Mouse (Mus musculus) hindbrain, embryonic 11.5 days (tissue): ENCODE data around the gene Fgr. TPM values are rescaled to one million over a fixed set of nuclear protein-coding genes. Genes with fewer than 3 reads are reported as not detected.
A peak's percentile ranks its signal among the peaks of the same experiment; 100 is the strongest.

Experiments used
- ATAC-seq: fragments of 200-750 bp; cut with Nextera tagmentation; 2 replicates; pipeline ENCODE4 v1.8.0; 2017; ENCODE audit warnings: mild to moderate bottlenecking, moderate TSS enrichment, moderate library complexity; ENCODE audit not compliant: low FRiP score
- DNase-seq: peaks from one replicate; pipeline ENCODE4 v3.0.0-alpha.2; 2015; ENCODE audit warnings: low spot score
- H3K27ac ChIP-seq: fragments of 300-500 bp; sonication (generic); 2 replicates; pipeline ENCODE4 v1.5.1; 2014; ENCODE audit warnings: mild to moderate bottlenecking, low read depth, low read length
- H3K27me3 ChIP-seq: fragments of 300-500 bp; sonication (generic); 2 replicates; pipeline ENCODE4 v1.6.1; 2014; ENCODE audit warnings: mild to moderate bottlenecking, low read length, moderate library complexity, mixed read lengths; ENCODE audit not compliant: control insufficient read depth, insufficient read depth
- H3K36me3 ChIP-seq: fragments of 300-500 bp; sonication (generic); 2 replicates; pipeline ENCODE4 v1.6.1; 2014; ENCODE audit warnings: mild to moderate bottlenecking, low read length, moderate library complexity, mixed read lengths; ENCODE audit not compliant: control insufficient read depth, insufficient read depth
- H3K4me1 ChIP-seq: fragments of 300-500 bp; sonication (generic); replicated peaks from 2 replicates; pipeline ENCODE4 v1.6.1; 2014; ENCODE audit warnings: low read length, mixed read lengths; ENCODE audit not compliant: control insufficient read depth, insufficient read depth
- H3K4me2 ChIP-seq: fragments of 300-500 bp; sonication (generic); replicated peaks from 2 replicates; pipeline ENCODE4 v1.6.1; 2014; ENCODE audit warnings: mild to moderate bottlenecking, low read depth, low read length
- H3K4me3 ChIP-seq: fragments of 300-500 bp; sonication (generic); 2 replicates; pipeline ENCODE4 v1.5.1; 2014; ENCODE audit warnings: low read depth, low read length
- H3K9ac ChIP-seq: fragments of 300-500 bp; sonication (generic); 2 replicates; pipeline ENCODE4 v1.6.1; 2014; ENCODE audit warnings: low read depth, low read length
- H3K9me3 ChIP-seq: fragments of 300-500 bp; sonication (generic); 2 replicates; pipeline ENCODE4 v1.6.1; 2016; ENCODE audit warnings: low read length; ENCODE audit not compliant: control insufficient read depth
- WGBS: fragments of 180-500 bp; shearing (Covaris S2); extraction: QIAGEN DNeasy Blood & Tissue Kit; methylation state at CpG from one replicate; pipeline ENCODE4 v1.1.7; 2014; 5-methylcytosine and 5-hydroxymethylcytosine counted together
- polyA plus RNA-seq: library from polyadenylated mRNA; unstranded; fragments of >200 nt; fragmentation: Nextera tagmentation; extraction: Ambion mirVana; gene quantifications from 2 replicates; pipeline ENCODE4 v1.2.1, GENCODE M21; 2014

Fgr gene
- polyA plus RNA-seq, 1 experiment from 2014 or later: 0.34 TPM

- 69% methylated on average over 5 of the region's 5 CpGs for WGBS
- H3K27ac ChIP-seq: no peak overlapping the region
- no peak overlapping the region for H3K9ac ChIP-seq
- H3K36me3 ChIP-seq: no peaks in the 10 kb centered on the region
- ATAC-seq (no peak), DNase-seq (no peak)
- no peak overlapping the region for H3K4me2 ChIP-seq
- H3K4me3 ChIP-seq: no peak overlapping the region
- H3K4me1 ChIP-seq: peaks cover 13% of the 10 kb centered on the region
- H3K27me3 ChIP-seq: peaks cover 18% of the 10 kb centered on the region
- no peaks in the 10 kb centered on the region for H3K9me3 ChIP-seq
Observed at GRCm38 (mm10) chr4:133009676-133010075, 35.8 kb downstream of the Fgr start.

GRCm38 (mm10) chr4:133010611-133011010, 36.7 kb downstream of the Fgr start:
- Histone ChIP-seq H3K27ac (no peak overlapping the region), H3K9ac (0 out of 2 replicates have a peak overlapping the region, but pooled peaks have one; percentile 21)
- no peak for ATAC-seq

GRCm38 (mm10) chr4:133011028-133011820, 37.3 kb downstream of the Fgr start, which contains the start of gene Ahdc1:
Gene Ahdc1, plus strand, starts transcription at chr4:133011260.
- Histone ChIP-seq H3K27me3 (peaks cover 18% of the 10 kb centered on the region), H3K9ac (peak within 1 kb of the TSS; percentile 98)
- under 1% methylated on average over 65 of the region's 66 CpGs for WGBS

More at GRCm38 (mm10) chr4:133010611-133011010, 36.7 kb downstream of the Fgr start:
- Histone ChIP-seq H3K4me3 (peak overlapping the region; percentile 97), H3K27me3 (peaks cover 18% of the 10 kb centered on the region), H3K4me2 (peak overlapping the region; percentile 85), H3K36me3 (no peaks in the 10 kb centered on the region), H3K4me1 (peaks cover 20% of the 10 kb centered on the region), H3K9me3 (no peaks in the 10 kb centered on the region)
- 1% methylated on average over 17 of the region's 17 CpGs for WGBS
- no peak for DNase-seq

GRCm38 (mm10) chr4:133011821-133012775, 38.2 kb downstream of the Fgr start:
- Histone ChIP-seq H3K36me3 (no peaks in the 10 kb centered on the region), H3K4me3 (peak overlapping the region; percentile 97), H3K9ac (peak overlapping the region; percentile 98), H3K27ac (peak overlapping the region; percentile 93), H3K4me2 (peak overlapping the region; percentile 85), H3K4me1 (peaks cover 31% of the 10 kb centered on the region), H3K27me3 (peaks cover 18% of the 10 kb centered on the region), H3K9me3 (no peaks in the 10 kb centered on the region)
- ATAC-seq: peak; percentile 15; the same call in 1 of the 2 replicates
- under 1% methylated on average over 60 of the region's 84 CpGs for WGBS
- peak; percentile 67 for DNase-seq

More at GRCm38 (mm10) chr4:133011028-133011820, 37.3 kb downstream of the Fgr start, which contains the start of gene Ahdc1:
- Histone ChIP-seq H3K27ac (peak within 1 kb of the TSS; percentile 93), H3K9me3 (no peaks in the 10 kb centered on the region), H3K4me2 (peak within 1 kb of the TSS; percentile 85), H3K4me3 (peak within 1 kb of the TSS; percentile 97), H3K36me3 (no peaks in the 10 kb centered on the region), H3K4me1 (peaks cover 24% of the 10 kb centered on the region)
- ATAC-seq: peak; percentile 81
- peak; percentile 97 for DNase-seq

GRCm38 (mm10) chr4:133012776-133013265, 38.9 kb downstream of the Fgr start:
- Histone ChIP-seq H3K9ac (peak overlapping the region; percentile 98), H3K27me3 (peaks cover 18% of the 10 kb centered on the region), H3K9me3 (no peaks in the 10 kb centered on the region), H3K4me1 (peaks cover 33% of the 10 kb centered on the region), H3K27ac (peak overlapping the region; percentile 93), H3K36me3 (no peaks in the 10 kb centered on the region), H3K4me2 (peak overlapping the region; percentile 85), H3K4me3 (peak overlapping the region; percentile 97)
- WGBS: 0% methylated on average over 15 of the region's 17 CpGs
- DNase-seq (peak; percentile 66), ATAC-seq (no peak)

GRCm38 (mm10) chr4:133013266-133013891, 39.5 kb downstream of the Fgr start:
- H3K4me3 ChIP-seq: peak overlapping the region; percentile 97
- DNase-seq (peak; percentile 52), ATAC-seq (no peak)
- peak overlapping the region; percentile 93 for H3K27ac ChIP-seq
- 3% methylated on average over 12 of the region's 18 CpGs for WGBS
- peaks cover 34% of the 10 kb centered on the region for H3K4me1 ChIP-seq
- H3K9ac ChIP-seq: peak overlapping the region; percentile 98
- peaks cover 18% of the 10 kb centered on the region for H3K27me3 ChIP-seq
- H3K36me3 ChIP-seq: no peaks in the 10 kb centered on the region
- peak overlapping the region; percentile 85 for H3K4me2 ChIP-seq
- H3K9me3 ChIP-seq: no peaks in the 10 kb centered on the region

GRCm38 (mm10) chr4:133014088-133014487, 40.2 kb downstream of the Fgr start:
- Histone ChIP-seq H3K27ac (no peak overlapping the region), H3K9ac (no peak overlapping the region), H3K4me1 (peaks cover 38% of the 10 kb centered on the region), H3K4me3 (peak overlapping the region; percentile 97), H3K36me3 (no peaks in the 10 kb centered on the region), H3K9me3 (no peaks in the 10 kb centered on the region), H3K27me3 (peaks cover 18% of the 10 kb centered on the region), H3K4me2 (peak overlapping the region; percentile 85)
- DNase-seq (no peak), ATAC-seq (no peak)
- 27% methylated on average over 5 of the region's 5 CpGs for WGBS
